Mouse (Mus musculus): Measurements from ENCODE around the gene Mesp1. TPM values are rescaled to one million over a fixed set of nuclear protein-coding genes. Genes with fewer than 3 reads are reported as not detected.
A peak's percentile ranks its signal among the peaks of the same experiment; 100 is the strongest.
"Not testable (repeated sequence)": the region's sequence is repeated elsewhere in the genome, so short reads cannot be mapped to it uniquely, and the experiment has no call there.

Gene Mesp1
- polyA plus RNA-seq, 2 experiments, result 0.02 TPM; not detected in 1

- Histone ChIP-seq H3K27me3 (ENCODE audit: control insufficient read depth, insufficient read depth, low read length) (peaks cover 2% of the 10 kb centered on the region; the same call in 1 of the 2 replicates), H3K36me3 (replicated peaks; ENCODE audit: control insufficient read depth, insufficient read depth, low read depth) (no peaks in the 10 kb centered on the region), H3K4me2 (ENCODE audit: low read depth) (no peak overlapping the region), H3K9me3 (ENCODE audit: control insufficient read depth, low read length) (no peaks in the 10 kb centered on the region), H3K9ac (replicated peaks) (no peak overlapping the region), H3K4me1 (replicated peaks; ENCODE audit: control insufficient read depth in 2 of 2, insufficient read depth in 2 of 2, low read length in 1 of 2) (no peaks in the 10 kb centered on the region), H3K4me3 (ENCODE audit: insufficient read depth in 1 of 2, low read depth in 2 of 2, low read length in 2 of 2) (no peak overlapping the region), H3K27ac (no peak overlapping the region)
- no peak for ATAC-seq (ENCODE audit: insufficient read depth)
- TF ChIP-seq CTCF (IDR thresholded peaks at IDR 0.05; ENCODE audit: low read depth) (peak; percentile 81), EP300 (IDR thresholded peaks at IDR 0.05; ENCODE audit: low read depth) (no peak)
- DNase-seq (ENCODE audit: low read depth in 3 of 3, low spot score in 3 of 3), result peak in 2 of 3 experiments; percentile 28 to 30
- 2% methylated on average over 8 of the region's 8 CpGs for WGBS (ENCODE audit: insufficient replicate concordance)
Measured at GRCm38 (mm10) chr7:79799048-79799447, 5.5 kb upstream of the Mesp1 start.

DNA sequence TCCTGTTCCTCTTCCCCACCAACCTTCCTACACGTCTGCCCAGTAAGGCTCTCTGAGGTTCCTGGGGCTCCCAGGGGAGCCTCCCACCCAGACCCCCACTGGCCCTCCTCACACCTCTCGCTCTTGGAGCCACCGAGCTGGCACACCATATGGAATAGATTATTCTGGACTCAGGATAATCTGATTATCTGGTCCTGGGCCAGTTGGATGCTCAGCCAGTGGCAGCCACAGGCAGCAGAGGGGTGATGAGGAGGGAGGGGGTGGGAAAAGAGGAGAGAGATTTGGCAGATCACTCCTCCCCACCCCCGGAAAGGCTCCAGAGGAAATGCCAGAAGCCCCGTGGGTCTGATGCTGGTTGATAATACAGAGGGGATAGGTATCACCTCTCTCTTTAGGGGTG is 5.0 kb upstream of the Mesp1 start:
- no peak overlapping the region for H3K9ac ChIP-seq (replicated peaks)
- H3K9me3 ChIP-seq (ENCODE audit: control insufficient read depth, low read length), result no peaks in the 10 kb centered on the region
- no peaks in the 10 kb centered on the region for H3K36me3 ChIP-seq (replicated peaks; ENCODE audit: control insufficient read depth, insufficient read depth, low read depth)
- no peak overlapping the region for H3K27ac ChIP-seq
- DNase-seq (ENCODE audit: low read depth in 3 of 3, low spot score in 3 of 3) (no peak), ATAC-seq (ENCODE audit: insufficient read depth) (no peak)
- WGBS (ENCODE audit: insufficient replicate concordance), result 18% methylated on average over 5 of the region's 5 CpGs
- peaks cover 2% of the 10 kb centered on the region; the same call in 1 of the 2 replicates for H3K27me3 ChIP-seq (ENCODE audit: control insufficient read depth, insufficient read depth, low read length)
- no peak overlapping the region for H3K4me2 ChIP-seq (ENCODE audit: low read depth)
- H3K4me1 ChIP-seq (replicated peaks; ENCODE audit: control insufficient read depth in 2 of 2, insufficient read depth in 2 of 2, low read length in 1 of 2), result no peaks in the 10 kb centered on the region
- TF ChIP-seq CTCF (IDR thresholded peaks at IDR 0.05; ENCODE audit: low read depth) (no peak), EP300 (IDR thresholded peaks at IDR 0.05; ENCODE audit: low read depth) (no peak)
- no peak overlapping the region for H3K4me3 ChIP-seq (ENCODE audit: insufficient read depth in 1 of 2, low read depth in 2 of 2, low read length in 2 of 2)

DNA sequence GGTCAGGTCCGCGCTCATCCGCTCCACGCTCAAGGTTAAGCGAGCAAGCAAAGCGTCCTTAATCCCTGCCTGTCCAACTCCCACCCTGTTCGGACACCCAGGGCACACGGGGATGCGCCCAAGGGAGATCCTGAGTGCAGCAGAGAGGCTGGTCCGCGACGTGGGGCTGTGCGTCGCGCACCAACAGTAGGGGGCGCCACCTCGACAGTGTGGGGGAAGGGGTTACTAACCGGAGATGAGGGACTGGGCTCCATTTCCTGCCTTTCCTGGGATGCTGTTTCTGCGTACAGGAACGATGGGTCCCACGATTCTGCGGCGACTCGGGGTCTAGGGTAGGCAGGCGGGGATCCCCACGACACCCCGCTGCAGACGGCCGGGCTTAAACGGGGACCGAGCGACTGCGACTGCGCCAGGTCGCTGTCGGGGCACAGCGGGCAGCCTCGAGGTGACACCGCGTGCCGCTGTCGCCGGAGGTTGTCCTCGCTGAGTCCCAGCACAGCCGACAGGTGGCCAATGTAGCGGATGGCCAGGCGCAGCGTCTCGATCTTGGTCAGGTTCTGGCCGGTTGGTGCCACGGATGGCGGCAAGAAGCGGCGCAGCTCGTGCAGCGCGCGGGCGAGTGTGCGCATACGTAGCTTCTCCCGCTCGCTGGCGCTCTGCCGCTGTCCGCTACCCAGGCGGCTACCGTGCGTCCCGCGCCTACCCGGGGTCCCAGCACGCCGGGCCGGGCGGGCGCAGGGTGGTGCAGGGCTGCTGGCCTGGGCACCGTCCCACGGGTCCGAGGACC is 760 bp downstream of the Mesp1 start:
- Histone ChIP-seq H3K4me2 (ENCODE audit: low read depth) (peak overlapping the region; percentile 56), H3K9ac (replicated peaks) (no peak overlapping the region), H3K4me1 (replicated peaks; ENCODE audit: control insufficient read depth in 2 of 2, insufficient read depth in 2 of 2, low read length in 1 of 2) (no peaks in the 10 kb centered on the region), H3K36me3 (replicated peaks; ENCODE audit: control insufficient read depth, insufficient read depth, low read depth) (no peaks in the 10 kb centered on the region), H3K9me3 (ENCODE audit: control insufficient read depth, low read length) (no peaks in the 10 kb centered on the region), H3K4me3 (ENCODE audit: insufficient read depth in 1 of 2, low read depth in 2 of 2, low read length in 2 of 2) (peak overlapping the region; percentile 7 to 36; a peak in 3 of 4 replicates), H3K27ac (no peak overlapping the region), H3K27me3 (ENCODE audit: control insufficient read depth, insufficient read depth, low read length) (peaks cover 27% of the 10 kb centered on the region)
- 2% methylated on average over 80 of the region's 80 CpGs for WGBS (ENCODE audit: insufficient replicate concordance)
- DNase-seq (ENCODE audit: low read depth in 3 of 3, low spot score in 3 of 3) (no peak), ATAC-seq (ENCODE audit: insufficient read depth) (no peak)
- no peak for TF ChIP-seq EP300 (IDR thresholded peaks at IDR 0.05; ENCODE audit: low read depth)
- TF ChIP-seq CTCF (IDR thresholded peaks at IDR 0.05; ENCODE audit: low read depth), result peak; percentile 72

GRCm38 (mm10) chr7:79789812-79790211 is 3.8 kb downstream of the Mesp1 start:
- not testable (repeated sequence) for ATAC-seq (ENCODE audit: insufficient read depth); H3K4me3 ChIP-seq (ENCODE audit: insufficient read depth in 1 of 2, low read depth in 2 of 2, low read length in 2 of 2); DNase-seq (ENCODE audit: low read depth in 3 of 3, low spot score in 3 of 3); H3K4me1 ChIP-seq (replicated peaks; ENCODE audit: control insufficient read depth in 2 of 2, insufficient read depth in 2 of 2, low read length in 1 of 2); H3K36me3 ChIP-seq (replicated peaks; ENCODE audit: control insufficient read depth, insufficient read depth, low read depth); H3K27ac ChIP-seq; H3K4me2 ChIP-seq (ENCODE audit: low read depth); H3K9ac ChIP-seq (replicated peaks); H3K9me3 ChIP-seq (ENCODE audit: control insufficient read depth, low read length)
- H3K27me3 ChIP-seq (ENCODE audit: control insufficient read depth, insufficient read depth, low read length), result peaks cover 27% of the 10 kb centered on the region
- 45% methylated on average over 2 of the region's 2 CpGs for WGBS (ENCODE audit: insufficient replicate concordance)

GRCm38 (mm10) chr7:79786295-79786694 is 7.3 kb downstream of the Mesp1 start:
- Histone ChIP-seq H3K27ac (no peak overlapping the region), H3K4me2 (ENCODE audit: low read depth) (no peak overlapping the region), H3K9ac (replicated peaks) (no peak overlapping the region), H3K4me3 (ENCODE audit: insufficient read depth in 1 of 2, low read depth in 2 of 2, low read length in 2 of 2) (no peak overlapping the region), H3K36me3 (replicated peaks; ENCODE audit: control insufficient read depth, insufficient read depth, low read depth) (no peaks in the 10 kb centered on the region), H3K9me3 (ENCODE audit: control insufficient read depth, low read length) (no peaks in the 10 kb centered on the region), H3K27me3 (ENCODE audit: control insufficient read depth, insufficient read depth, low read length) (peaks cover 3% of the 10 kb centered on the region), H3K4me1 (replicated peaks; ENCODE audit: control insufficient read depth in 2 of 2, insufficient read depth in 2 of 2, low read length in 1 of 2) (no peaks in the 10 kb centered on the region; a peak in 1 of 4 replicates)
- ATAC-seq (ENCODE audit: insufficient read depth) (no peak), DNase-seq (ENCODE audit: low read depth in 3 of 3, low spot score in 3 of 3) (peak in 1 of 3 experiments; percentile 29)
- WGBS (ENCODE audit: insufficient replicate concordance), result 15% methylated on average over 6 of the region's 6 CpGs
- TF ChIP-seq CTCF (IDR thresholded peaks at IDR 0.05; ENCODE audit: low read depth) (peak; percentile 77), EP300 (IDR thresholded peaks at IDR 0.05; ENCODE audit: low read depth) (no peak)

All from liver, embryonic 14.5 days (tissue).